In genomic region chr9:106456325-106457162, GRCm38 (mm10) we compare ENCODE assay signal across 8 mouse cellular contexts. TPM values are rescaled to one million over a fixed set of nuclear protein-coding genes. Genes with fewer than 3 reads are reported as not detected.
DNase-seq lines count a peak whose midpoint lies in the region; ATAC-seq and TF ChIP-seq lines count a peak whose summit lies in the region.

No protein-coding gene starts in this region.

- TF ChIP-seq CTCF in kidney, adult 2 months (conservative IDR thresholded peaks at IDR 0.05; ENCODE audit: insufficient read depth, insufficient read length, low read depth, low read length) = no peak

- peaks cover 10% of the 10 kb centered on the region for H3K4me1 ChIP-seq in kidney, adult 2 months (ENCODE audit: control insufficient read depth, insufficient read depth, low read length)
- peaks cover 81% of the 10 kb centered on the region for H3K4me1 ChIP-seq in hindbrain, embryonic 12.5 days
- H3K4me1 ChIP-seq in neural tube, embryonic 11.5 days (ENCODE audit: control insufficient read depth, insufficient read depth, low read length) = peaks cover 47% of the 10 kb centered on the region

- no peak for TF ChIP-seq POLR2A in kidney, adult 2 months (IDR thresholded peaks at IDR 0.05; ENCODE audit: low read depth, low read length)

- H3K9ac ChIP-seq in hindbrain, embryonic 12.5 days = peak overlapping the region; percentile 97
- peak overlapping the region; percentile 96 for H3K9ac ChIP-seq in neural tube, embryonic 11.5 days (ENCODE audit: low read length)

- H3K9me3 ChIP-seq in hindbrain, embryonic 12.5 days (replicated peaks) = no peaks in the 10 kb centered on the region
- no peaks in the 10 kb centered on the region for H3K9me3 ChIP-seq in neural tube, embryonic 11.5 days (ENCODE audit: control insufficient read depth, low read length)

- H3K4me3 ChIP-seq in kidney, adult 2 months (ENCODE audit: insufficient read depth, low read depth, low read length) = no peak overlapping the region
- H3K4me3 ChIP-seq in hindbrain, embryonic 12.5 days = peak overlapping the region; percentile 77
- peak overlapping the region; percentile 90 for H3K4me3 ChIP-seq in neural tube, embryonic 11.5 days (ENCODE audit: low read depth, low read length)

- no peaks in the 10 kb centered on the region for H3K27me3 ChIP-seq in kidney, adult 2 months (replicated peaks; ENCODE audit: control insufficient read depth, insufficient read depth, low read length)
- no peaks in the 10 kb centered on the region for H3K27me3 ChIP-seq in hindbrain, embryonic 12.5 days
- no peaks in the 10 kb centered on the region for H3K27me3 ChIP-seq in neural tube, embryonic 11.5 days (ENCODE audit: control insufficient read depth, insufficient read depth, low read length)

- 66% methylated on average over 15 of the region's 15 CpGs for WGBS in kidney, adult 2 months
- WGBS in hindbrain, embryonic 12.5 days = 25% methylated on average over 14 of the region's 15 CpGs
- 29% methylated on average over 15 of the region's 15 CpGs for WGBS in neural tube, embryonic 11.5 days

- no peaks in the 10 kb centered on the region for H3K36me3 ChIP-seq in kidney, adult 2 months (ENCODE audit: control insufficient read depth, insufficient read depth, low read length)
- H3K36me3 ChIP-seq in hindbrain, embryonic 12.5 days = peaks cover 28% of the 10 kb centered on the region
- H3K36me3 ChIP-seq in neural tube, embryonic 11.5 days (ENCODE audit: control insufficient read depth, insufficient read depth, low read length) = peaks cover 9% of the 10 kb centered on the region

- DNase-seq in kidney, postnatal 4 days = peak; percentile 44 to 57
- no peak for DNase-seq in kidney, adult 2 months
- DNase-seq in embryo, embryonic 11 days = peak; percentile 86
- peak; percentile 75 for DNase-seq in neural tube, embryonic 11.5 days (ENCODE audit: low spot score)
- DNase-seq in urinary bladder, postnatal 36 days (ENCODE audit: low spot score in 2 of 2) = no peak
- DNase-seq in spleen, postnatal 36 days (ENCODE audit: low spot score in 2 of 2) = no peak
- no peak for DNase-seq in left cerebral cortex, adult 8-10 months (ENCODE audit: low spot score in 2 of 2)

- H3K4me2 ChIP-seq in hindbrain, embryonic 12.5 days (replicated peaks) = peak overlapping the region; percentile 99
- peak overlapping the region; percentile 99 for H3K4me2 ChIP-seq in neural tube, embryonic 11.5 days (ENCODE audit: low read depth)

- no peak overlapping the region for H3K27ac ChIP-seq in kidney, adult 2 months (ENCODE audit: insufficient read depth, low read depth, low read length)
- peak overlapping the region; percentile 96 for H3K27ac ChIP-seq in hindbrain, embryonic 12.5 days
- peak overlapping the region; percentile 65 for H3K27ac ChIP-seq in neural tube, embryonic 11.5 days (ENCODE audit: low read depth, low read length)

- ATAC-seq in hindbrain, embryonic 12.5 days (ENCODE audit: low FRiP score) = peak; percentile 8; the same call in 1 of the 2 replicates
- peak; percentile 5; the same call in 1 of the 2 replicates for ATAC-seq in neural tube, embryonic 11.5 days (ENCODE audit: insufficient read depth, low FRiP score, low TSS enrichment)

RNA-seq across cellular contexts. Expression of gene Pcbp4, which starts 3.5 kb away (rescaled TPM):
- polyA plus RNA-seq in kidney, adult 2 months (2012; rRNA removed) = 90.3 and 115 TPM in 2 replicates
- 308 and 309 TPM in 2 replicates for polyA plus RNA-seq in hindbrain, embryonic 12.5 days (2016; fragmentation: Nextera tagmentation; extraction: Ambion mirVana)
- polyA plus RNA-seq in neural tube, embryonic 11.5 days (2014; fragmentation: Nextera tagmentation; extraction: Ambion mirVana) = 267 and 278 TPM in 2 replicates
- total RNA-seq in left cerebral cortex, adult 8-10 months (2022) = 100 to 1,000 TPM; 201 to 223 (median 211) TPM

RNA-seq across cellular contexts. Expression of gene Abhd14a, which starts 9.1 kb away (rescaled TPM):
- 137 and 146 TPM in 2 replicates for polyA plus RNA-seq in kidney, adult 2 months (2012; rRNA removed)
- 37.5 and 39.7 TPM in 2 replicates for polyA plus RNA-seq in hindbrain, embryonic 12.5 days (2016; fragmentation: Nextera tagmentation; extraction: Ambion mirVana)
- polyA plus RNA-seq in neural tube, embryonic 11.5 days (2014; fragmentation: Nextera tagmentation; extraction: Ambion mirVana) = 33.9 and 38.6 TPM in 2 replicates
- total RNA-seq in left cerebral cortex, adult 8-10 months (2022) = 10 to 100 TPM; 31.7 to 35.8 (median 34.5) TPM

RNA-seq across cellular contexts. Expression of gene Gpr62, which starts 9.2 kb away (rescaled TPM):
- 0.07 TPM in 1 of 2 replicates, not detected in the other for polyA plus RNA-seq in kidney, adult 2 months (2012; rRNA removed)
- polyA plus RNA-seq in hindbrain, embryonic 12.5 days (2016; fragmentation: Nextera tagmentation; extraction: Ambion mirVana) = 0.41 and 0.68 TPM in 2 replicates
- polyA plus RNA-seq in neural tube, embryonic 11.5 days (2014; fragmentation: Nextera tagmentation; extraction: Ambion mirVana) = 0.20 and 0.23 TPM in 2 replicates
- 10 to 100 TPM; 11.7 to 15.6 (median 12.7) TPM for total RNA-seq in left cerebral cortex, adult 8-10 months (2022)

RNA-seq across cellular contexts. Expression of gene Abhd14b, which starts 9.3 kb away (rescaled TPM):
- 470 and 526 TPM in 2 replicates for polyA plus RNA-seq in kidney, adult 2 months (2012; rRNA removed)
- 7.6 and 8.5 TPM in 2 replicates for polyA plus RNA-seq in hindbrain, embryonic 12.5 days (2016; fragmentation: Nextera tagmentation; extraction: Ambion mirVana)
- 7.3 and 7.5 TPM in 2 replicates for polyA plus RNA-seq in neural tube, embryonic 11.5 days (2014; fragmentation: Nextera tagmentation; extraction: Ambion mirVana)
- 10 to 100 TPM; 14.6 to 16.1 (median 15.3) TPM for total RNA-seq in left cerebral cortex, adult 8-10 months (2022)

RNA-seq across cellular contexts. Expression of gene Acy1, which starts 18.4 kb away (rescaled TPM):
- 141 and 154 TPM in 2 replicates for polyA plus RNA-seq in kidney, adult 2 months (2012; rRNA removed)
- polyA plus RNA-seq in hindbrain, embryonic 12.5 days (2016; fragmentation: Nextera tagmentation; extraction: Ambion mirVana) = 29.0 and 30.7 TPM in 2 replicates
- 32.1 and 33.4 TPM in 2 replicates for polyA plus RNA-seq in neural tube, embryonic 11.5 days (2014; fragmentation: Nextera tagmentation; extraction: Ambion mirVana)
- total RNA-seq in left cerebral cortex, adult 8-10 months (2022) = 10 to 100 TPM; 23.2 to 24.3 (median 23.7) TPM

Comparison
In these comparisons a context has a peak if more than half of its experiments do, and no peak if none do; other contexts are left out.
1. DNase-seq: peak in kidney, postnatal 4 days (2 of 2), embryo, embryonic 11 days (single experiment) and neural tube, embryonic 11.5 days (single experiment); none in kidney, adult 2 months (single experiment), urinary bladder, postnatal 36 days (0 of 2), spleen, postnatal 36 days (0 of 2) and left cerebral cortex, adult 8-10 months (0 of 2).